Mouse (Mus musculus) midbrain, embryonic 16.5 days (tissue): ENCODE results near the gene Mab21l1. TPM values are rescaled to one million over a fixed set of nuclear protein-coding genes. Genes with fewer than 3 reads are reported as not detected.

Experiments
- ATAC-seq: fragments of 200-750 bp; cut with Nextera tagmentation; 2 replicates; pipeline ENCODE4 v1.8.0; 2017; ENCODE audit warnings: moderate TSS enrichment
- H3K27ac ChIP-seq: fragments of 300-500 bp; sonication (generic); 2 replicates; pipeline ENCODE4 v1.5.1; 2014; ENCODE audit warnings: mild to moderate bottlenecking, low read length, mixed read lengths
- H3K27me3 ChIP-seq: fragments of 300-500 bp; sonication (generic); 2 replicates; pipeline ENCODE4 v1.6.1; 2014; ENCODE audit warnings: low read depth, low read length, mixed read lengths; ENCODE audit not compliant: control insufficient read depth, insufficient read depth
- H3K36me3 ChIP-seq: fragments of 300-500 bp; sonication (generic); 2 replicates; pipeline ENCODE4 v1.6.1; 2014; ENCODE audit warnings: mild to moderate bottlenecking, low read length, moderate library complexity, mixed read lengths; ENCODE audit not compliant: control insufficient read depth, insufficient read depth
- H3K4me1 ChIP-seq: fragments of 300-500 bp; sonication (generic); 2 replicates; pipeline ENCODE4 v1.6.1; 2014; ENCODE audit warnings: mild to moderate bottlenecking, low read length, mixed read lengths; ENCODE audit not compliant: control insufficient read depth, insufficient read depth
- H3K4me2 ChIP-seq: fragments of 300-500 bp; sonication (generic); 2 replicates; pipeline ENCODE4 v1.6.1; 2014; ENCODE audit warnings: mild to moderate bottlenecking, low read length, mixed read lengths
- H3K4me3 ChIP-seq: fragments of 300-500 bp; sonication (generic); 2 replicates; pipeline ENCODE4 v1.5.1; 2014; ENCODE audit warnings: low read depth, mild to moderate bottlenecking, low read length, moderate library complexity, mixed read lengths
- H3K9ac ChIP-seq: fragments of 300-500 bp; sonication (generic); 2 replicates; pipeline ENCODE4 v1.6.1; 2014; ENCODE audit warnings: low read depth, low read length, mixed read lengths
- H3K9me3 ChIP-seq: fragments of 300-500 bp; sonication (generic); replicated peaks from 2 replicates; pipeline ENCODE4 v1.6.1; 2014; ENCODE audit warnings: mild to moderate bottlenecking, low read length, mixed read lengths; ENCODE audit not compliant: control insufficient read depth, poor library complexity, severe bottlenecking
- WGBS: fragments of 180-500 bp; shearing (Covaris S2); extraction: QIAGEN DNeasy Blood & Tissue Kit; methylation state at CpG from one replicate; pipeline ENCODE4 v1.1.7; 2014; 5-methylcytosine and 5-hydroxymethylcytosine counted together
- polyA plus RNA-seq: library from polyadenylated mRNA; unstranded; fragments of >200 nt; fragmentation: Nextera tagmentation; extraction: Ambion mirVana; gene quantifications from 2 replicates; pipeline ENCODE4 v1.2.1, GENCODE M21; 2015

Mab21l1 gene
- polyA plus RNA-seq, 1 experiment from 2014 or later: 156 TPM

DNA sequence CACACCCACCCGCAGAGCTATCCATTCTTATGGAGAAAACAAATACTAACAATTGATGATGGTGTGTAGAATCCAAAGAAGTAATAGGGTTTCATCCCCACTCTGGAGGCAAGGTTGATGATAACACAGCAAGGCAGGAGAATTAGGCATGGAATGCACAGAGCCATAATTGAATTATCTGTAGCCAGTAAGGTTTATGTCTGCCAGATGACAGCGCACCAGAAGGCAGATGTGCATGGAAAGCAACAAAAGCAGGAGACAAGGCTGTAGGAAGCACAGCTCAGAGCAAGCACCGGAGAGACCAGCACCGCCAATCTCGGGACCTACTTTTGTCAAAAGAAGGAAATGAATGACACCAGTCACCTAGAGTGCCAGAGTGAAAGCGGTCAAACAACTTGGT, 28.4 kb upstream of the Mab21l1 start:
- H3K27me3 ChIP-seq: no peaks in the 10 kb centered on the region
- H3K4me2 ChIP-seq: no peak overlapping the region
- WGBS: 69% methylated on average over 6 of the region's 6 CpGs
- peak overlapping the region; percentile 84 for H3K27ac ChIP-seq
- ATAC-seq: no peak
- no peaks in the 10 kb centered on the region for H3K9me3 ChIP-seq
- H3K36me3 ChIP-seq: no peaks in the 10 kb centered on the region
- H3K4me1 ChIP-seq: peaks cover 54% of the 10 kb centered on the region
- H3K4me3 ChIP-seq: no peak overlapping the region
- H3K9ac ChIP-seq: no peak overlapping the region

DNA sequence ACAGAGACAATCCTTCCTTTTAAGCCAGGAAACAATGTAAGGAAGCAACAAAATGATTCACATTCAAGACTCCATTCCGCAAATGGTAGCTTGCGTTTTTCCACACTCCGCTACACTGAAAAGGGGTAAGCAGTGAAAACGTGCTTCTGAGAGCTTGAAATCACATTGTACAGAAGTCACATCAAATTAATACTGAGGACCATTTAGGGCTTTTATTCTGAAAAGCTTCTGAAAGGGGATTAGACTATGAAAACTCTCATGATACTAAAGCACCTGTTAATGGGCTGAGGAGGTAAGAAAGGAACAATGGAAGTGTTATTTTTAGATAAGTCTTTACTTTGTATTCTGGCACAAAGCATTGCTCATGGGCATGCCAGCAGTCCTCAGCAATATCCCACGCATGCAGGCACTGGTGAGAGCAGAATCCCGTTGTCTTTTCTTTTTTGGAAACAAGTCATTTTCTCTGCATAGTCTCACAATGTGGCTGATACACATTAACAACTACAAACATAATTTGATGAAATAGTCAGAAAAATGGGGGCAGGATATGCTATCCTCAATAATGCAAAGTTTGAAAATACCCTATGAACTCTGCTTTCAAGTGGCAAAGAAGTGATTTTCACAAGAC, 27.2 kb upstream of the Mab21l1 start:
- Histone ChIP-seq H3K9ac (0 out of 2 replicates have a peak overlapping the region, but pooled peaks have one; percentile 35), H3K4me1 (peaks cover 54% of the 10 kb centered on the region), H3K4me3 (no peak overlapping the region), H3K4me2 (no peak overlapping the region), H3K36me3 (no peaks in the 10 kb centered on the region), H3K27me3 (no peaks in the 10 kb centered on the region), H3K9me3 (no peaks in the 10 kb centered on the region), H3K27ac (peak overlapping the region; percentile 84)
- WGBS: 15% methylated on average over 6 of the region's 6 CpGs
- ATAC-seq: peak; percentile 26

DNA sequence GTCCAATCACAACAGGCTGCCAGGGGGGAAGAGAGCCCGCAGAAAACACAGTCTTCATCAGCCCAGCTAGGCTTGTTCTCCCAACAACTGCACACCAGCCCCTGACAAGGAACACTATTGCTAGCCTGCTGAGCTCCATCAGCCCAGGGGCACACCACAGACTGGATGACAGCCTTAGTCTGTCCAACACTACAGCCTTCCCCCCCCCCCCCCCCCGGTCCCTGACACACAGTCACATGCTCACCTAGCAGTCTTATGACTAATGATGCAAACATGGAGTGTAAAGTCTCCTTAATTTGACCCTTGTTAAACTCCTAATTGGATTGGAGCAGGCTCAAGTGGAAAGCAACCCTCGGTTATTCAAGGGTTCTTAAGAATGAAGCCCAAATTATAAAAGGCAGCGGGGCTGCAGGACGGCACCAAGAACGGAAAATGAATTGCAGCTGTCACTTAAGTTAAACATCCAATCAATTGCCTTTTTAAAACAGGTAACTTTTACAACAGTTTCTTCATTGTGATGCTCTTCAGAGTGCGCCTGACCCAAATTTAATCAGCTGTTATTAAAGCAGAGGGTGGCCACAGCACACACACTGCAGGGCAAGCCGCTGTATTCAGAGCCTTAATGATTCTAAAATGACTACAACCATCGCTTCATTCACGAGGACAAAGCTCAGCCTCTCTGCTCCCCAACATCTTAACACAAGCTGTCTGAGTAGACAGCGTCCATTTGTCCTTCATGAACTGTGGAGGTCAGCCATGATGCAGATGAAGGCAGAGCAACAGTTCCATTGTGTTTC, 26.3 kb upstream of the Mab21l1 start:
- Histone ChIP-seq H3K4me3 (no peak overlapping the region), H3K9ac (peak overlapping the region; percentile 33; the same call in 1 of the 2 replicates), H3K27ac (peak overlapping the region; percentile 84), H3K9me3 (no peaks in the 10 kb centered on the region), H3K27me3 (no peaks in the 10 kb centered on the region), H3K4me2 (peak overlapping the region; percentile 17; the same call in 1 of the 2 replicates), H3K4me1 (peaks cover 50% of the 10 kb centered on the region), H3K36me3 (no peaks in the 10 kb centered on the region)
- peak; percentile 86 for ATAC-seq
- WGBS: 10% methylated on average over 11 of the region's 11 CpGs

DNA sequence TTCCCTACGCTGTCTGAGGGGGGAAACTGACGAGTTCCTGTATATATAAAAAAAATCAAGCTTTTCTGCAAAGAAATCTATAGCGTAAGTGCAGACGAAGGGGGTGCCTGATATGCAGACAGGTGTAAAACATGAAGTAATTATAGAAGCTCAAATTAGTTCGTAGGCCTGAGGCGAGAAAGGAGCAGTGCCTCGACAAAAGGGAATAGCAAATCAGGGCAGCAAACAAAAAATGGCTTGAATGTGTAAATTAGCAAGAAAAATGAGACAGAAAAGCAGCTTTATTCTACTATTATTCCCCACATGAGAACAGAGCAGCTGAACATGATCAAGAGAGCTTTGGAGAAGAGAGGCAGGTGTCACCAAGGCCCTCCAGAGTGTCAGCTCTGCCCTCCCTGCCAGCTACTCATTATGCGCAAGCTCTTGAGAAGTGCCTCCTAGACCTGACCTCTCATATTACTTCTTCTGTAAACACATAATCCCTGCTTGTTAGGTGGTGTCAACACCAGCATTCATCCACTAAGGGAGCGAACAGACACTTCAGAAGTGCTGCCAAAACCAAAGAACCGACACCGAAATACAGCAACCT, 25.6 kb upstream of the Mab21l1 start:
- WGBS: 19% methylated on average over 11 of the region's 11 CpGs
- ATAC-seq: peak; percentile 63
- Histone ChIP-seq H3K36me3 (no peaks in the 10 kb centered on the region), H3K9ac (peak overlapping the region; percentile 33; the same call in 1 of the 2 replicates), H3K4me3 (no peak overlapping the region), H3K27me3 (no peaks in the 10 kb centered on the region), H3K27ac (peak overlapping the region; percentile 84), H3K4me2 (peak overlapping the region; percentile 17; the same call in 1 of the 2 replicates), H3K9me3 (no peaks in the 10 kb centered on the region), H3K4me1 (peaks cover 43% of the 10 kb centered on the region)

DNA sequence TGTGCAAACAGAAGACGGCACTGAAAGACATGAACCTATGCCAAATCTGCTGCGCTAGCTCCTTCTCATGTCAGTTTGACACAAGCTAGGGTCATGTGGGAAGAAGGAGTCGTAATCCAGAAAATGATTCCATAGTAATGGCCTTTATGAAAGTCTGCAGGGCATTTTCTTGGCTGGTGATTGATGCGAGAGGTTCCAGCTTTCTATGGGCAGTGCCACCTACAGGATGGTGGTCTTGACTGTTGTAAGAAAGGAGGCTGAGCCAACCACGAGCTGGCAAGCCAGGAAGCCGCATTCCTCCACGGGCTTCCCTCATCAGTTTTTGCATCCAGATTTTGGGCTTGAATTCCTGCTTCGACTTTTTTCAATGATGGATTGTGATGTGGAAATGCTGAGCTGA, 24.0 kb upstream of the Mab21l1 start:
- Histone ChIP-seq H3K9ac (no peak overlapping the region), H3K4me1 (peaks cover 42% of the 10 kb centered on the region), H3K27ac (peak overlapping the region; percentile 73), H3K36me3 (no peaks in the 10 kb centered on the region), H3K27me3 (no peaks in the 10 kb centered on the region), H3K4me2 (no peak overlapping the region), H3K9me3 (no peaks in the 10 kb centered on the region), H3K4me3 (no peak overlapping the region)
- ATAC-seq: no peak
- 49% methylated on average over 8 of the region's 8 CpGs for WGBS

DNA sequence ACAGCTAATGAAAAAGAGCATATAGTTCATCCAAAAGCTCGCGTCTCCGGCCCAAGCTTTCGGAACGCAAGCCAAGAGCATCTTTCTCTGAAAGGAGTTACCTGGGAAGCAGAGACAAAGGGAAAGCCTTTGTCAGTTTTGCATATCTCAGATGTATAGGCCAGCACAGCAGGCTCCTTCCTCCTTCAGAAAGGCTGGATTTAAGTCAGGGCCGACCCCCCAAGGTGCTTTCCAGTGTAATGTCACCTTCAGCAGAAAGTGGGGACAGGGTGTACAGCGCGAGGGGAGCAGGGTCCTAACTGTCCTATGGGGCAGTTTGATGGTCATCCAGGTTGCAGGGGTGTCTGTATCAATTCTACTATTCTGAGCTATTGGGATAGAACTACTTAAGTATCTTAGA, 18.7 kb upstream of the Mab21l1 start:
- Histone ChIP-seq H3K9me3 (no peaks in the 10 kb centered on the region), H3K9ac (no peak overlapping the region), H3K36me3 (no peaks in the 10 kb centered on the region), H3K27ac (peak overlapping the region; percentile 30; the same call in 1 of the 2 replicates), H3K4me2 (no peak overlapping the region), H3K4me3 (no peak overlapping the region), H3K4me1 (no peaks in the 10 kb centered on the region), H3K27me3 (no peaks in the 10 kb centered on the region)
- no peak for ATAC-seq
- WGBS: 28% methylated on average over 8 of the region's 8 CpGs

DNA sequence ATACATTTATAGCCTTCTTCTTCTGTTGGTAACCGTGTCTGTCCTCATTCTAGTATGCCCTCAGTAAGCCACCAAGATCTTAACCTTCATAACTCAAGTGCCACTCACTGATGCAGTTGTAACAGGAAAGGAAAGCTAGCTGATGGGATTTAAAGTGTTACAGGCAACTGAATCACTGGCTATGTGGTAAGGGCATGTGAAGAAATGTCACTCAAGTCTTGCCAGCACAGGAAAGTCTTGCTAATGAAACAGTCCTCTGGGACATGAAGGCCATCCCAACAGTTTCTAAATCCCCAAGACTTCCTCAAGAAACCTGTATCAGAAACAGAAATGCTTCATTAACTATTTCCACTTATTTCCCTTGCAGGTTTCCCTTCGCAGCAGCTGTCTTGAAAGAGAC, 13.7 kb upstream of the Mab21l1 start:
- Histone ChIP-seq H3K4me3 (no peak overlapping the region), H3K4me1 (peaks cover 2% of the 10 kb centered on the region; the same call in 1 of the 2 replicates), H3K27ac (no peak overlapping the region), H3K36me3 (no peaks in the 10 kb centered on the region; the same call in 1 of the 2 replicates), H3K9me3 (no peaks in the 10 kb centered on the region), H3K27me3 (no peaks in the 10 kb centered on the region), H3K4me2 (no peak overlapping the region), H3K9ac (no peak overlapping the region)
- ATAC-seq: no peak
- WGBS: 82% methylated on average over 2 of the region's 2 CpGs

DNA sequence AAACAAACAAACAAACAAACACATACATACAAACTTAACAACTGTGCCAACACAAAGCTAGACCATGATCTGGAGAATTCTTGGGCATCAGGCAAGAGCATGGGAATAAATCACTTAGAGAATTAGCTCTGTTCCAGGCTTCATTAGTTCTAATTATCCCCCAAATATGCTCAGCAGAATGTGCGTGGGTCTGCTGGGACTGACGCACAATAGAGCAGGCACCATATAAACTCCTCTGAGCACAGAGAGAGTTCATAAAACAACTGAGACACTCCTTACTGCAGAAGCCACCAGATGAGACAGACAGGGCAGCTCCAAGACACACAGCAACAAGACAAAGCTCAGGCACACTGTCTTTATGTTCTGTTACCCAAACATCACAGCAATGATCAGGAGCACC, 13.0 kb upstream of the Mab21l1 start:
- no peak for ATAC-seq
- no peaks in the 10 kb centered on the region; the same call in 1 of the 2 replicates for H3K36me3 ChIP-seq
- peaks cover 8% of the 10 kb centered on the region for H3K4me1 ChIP-seq
- no peak overlapping the region for H3K27ac ChIP-seq
- no peak overlapping the region for H3K4me3 ChIP-seq
- H3K27me3 ChIP-seq: no peaks in the 10 kb centered on the region
- 68% methylated on average over 2 of the region's 2 CpGs for WGBS
- no peaks in the 10 kb centered on the region for H3K9me3 ChIP-seq
- no peak overlapping the region for H3K9ac ChIP-seq
- H3K4me2 ChIP-seq: no peak overlapping the region

DNA sequence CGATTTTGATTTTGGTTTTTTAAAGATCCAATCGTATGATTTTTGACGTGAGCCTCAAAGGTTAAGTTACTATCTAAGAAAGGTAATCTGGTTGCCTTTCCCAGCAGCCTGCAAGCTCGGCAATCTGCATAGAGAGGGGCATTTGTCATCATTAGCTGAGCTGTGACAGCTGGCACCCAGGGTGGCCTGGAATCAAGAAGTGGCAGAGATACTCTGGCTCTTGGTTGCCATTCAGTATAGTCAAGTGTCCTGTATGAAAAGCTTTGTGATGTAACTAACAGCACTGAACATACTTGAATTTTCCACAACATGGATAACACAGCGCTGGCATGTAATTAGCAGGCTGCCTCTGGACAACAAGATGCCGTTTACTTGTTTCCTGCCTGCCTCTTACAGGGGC, 8.1 kb upstream of the Mab21l1 start:
- 42% methylated on average over 6 of the region's 6 CpGs for WGBS
- 0 out of 2 replicates have a peak, but pooled peaks have one; percentile 43 for ATAC-seq
- H3K27ac ChIP-seq: peak overlapping the region; percentile 73
- H3K4me2 ChIP-seq: no peak overlapping the region
- no peaks in the 10 kb centered on the region for H3K27me3 ChIP-seq
- H3K9ac ChIP-seq: no peak overlapping the region
- H3K36me3 ChIP-seq: no peaks in the 10 kb centered on the region; the same call in 1 of the 2 replicates
- H3K4me3 ChIP-seq: no peak overlapping the region
- peaks cover 19% of the 10 kb centered on the region for H3K4me1 ChIP-seq
- H3K9me3 ChIP-seq: no peaks in the 10 kb centered on the region
